Mouse (Mus musculus) intestine, embryonic 15.5 days (tissue): ENCODE data around the gene Cd59b. TPM values are rescaled to one million over a fixed set of nuclear protein-coding genes. Genes with fewer than 3 reads are reported as not detected.

Experiments used
- ATAC-seq: fragments of 200-750 bp; cut with Nextera tagmentation; 2 replicates; pipeline ENCODE4 v1.8.0; 2017; ENCODE audit warnings: moderate TSS enrichment, moderate library complexity
- H3K27ac ChIP-seq: fragments of 300-500 bp; sonication (generic); 2 replicates; pipeline ENCODE4 v1.5.1; 2015; ENCODE audit warnings: mild to moderate bottlenecking, inconsistent platforms
- H3K27me3 ChIP-seq: fragments of 300-500 bp; sonication (generic); replicated peaks from 2 replicates; pipeline ENCODE4 v1.6.1; 2015; ENCODE audit warnings: inconsistent platforms
- H3K36me3 ChIP-seq: fragments of 300-500 bp; sonication (generic); 2 replicates; pipeline ENCODE4 v1.6.1; 2015; ENCODE audit warnings: inconsistent platforms
- H3K4me1 ChIP-seq: fragments of 300-500 bp; sonication (generic); replicated peaks from 2 replicates; pipeline ENCODE4 v1.6.1; 2015; ENCODE audit warnings: inconsistent platforms
- H3K4me2 ChIP-seq: fragments of 300-500 bp; sonication (generic); replicated peaks from 2 replicates; pipeline ENCODE4 v1.6.1; 2015; ENCODE audit warnings: mild to moderate bottlenecking, inconsistent platforms
- H3K4me3 ChIP-seq: fragments of 300-500 bp; sonication (generic); replicated peaks from 2 replicates; pipeline ENCODE4 v1.5.1; 2015; ENCODE audit warnings: inconsistent platforms
- H3K9ac ChIP-seq: fragments of 300-500 bp; sonication (generic); 2 replicates; pipeline ENCODE4 v1.6.1; 2015; ENCODE audit warnings: inconsistent platforms
- H3K9me3 ChIP-seq: fragments of 300-500 bp; sonication (generic); 2 replicates; pipeline ENCODE4 v1.6.1; 2016; ENCODE audit warnings: inconsistent platforms
- WGBS: fragments of 180-500 bp; shearing (Covaris S2); methylation state at CpG from one replicate; pipeline ENCODE4 v1.1.7; 2015; 5-methylcytosine and 5-hydroxymethylcytosine counted together
- polyA plus RNA-seq: library from polyadenylated mRNA; unstranded; fragments of >200 nt; fragmentation: Nextera tagmentation; extraction: Ambion mirVana; gene quantifications from 2 replicates; pipeline ENCODE4 v1.2.1, GENCODE M21; 2015

The Cd59b gene
- 5.9 and 6.7 TPM in 2 replicates for polyA plus RNA-seq

DNA sequence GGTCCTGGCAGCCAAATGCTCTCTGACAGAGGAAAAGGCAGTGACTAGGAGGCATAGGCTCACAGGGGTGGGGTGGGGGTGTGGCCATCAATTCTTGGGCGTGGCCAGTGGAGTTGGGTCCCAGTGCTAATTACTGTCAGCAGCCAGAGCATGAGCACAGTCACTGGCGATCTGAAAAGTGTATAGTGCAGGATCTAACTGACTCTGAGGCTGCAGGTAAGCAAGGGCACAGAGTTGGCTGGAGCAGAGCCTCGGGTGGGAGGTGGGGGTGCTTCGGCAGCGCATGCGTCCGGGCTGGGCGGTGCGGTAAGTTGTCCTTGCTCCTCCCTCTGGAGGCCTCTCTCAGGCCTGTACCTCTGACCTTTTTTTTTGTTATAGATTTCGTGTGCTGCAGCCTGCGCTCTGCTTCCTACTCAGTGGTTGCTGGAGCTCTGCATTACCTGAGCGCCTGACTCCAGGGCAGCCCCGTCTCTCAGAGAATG, at the start of gene Cd59b:
Cd59b (plus strand) TSS at position 146 of the 482 bp plus-strand sequence.
- peak within 1 kb of the TSS; percentile 41 for H3K4me3 ChIP-seq
- peak within 1 kb of the TSS; percentile 48; the same call in 1 of the 2 replicates for H3K27ac ChIP-seq
- H3K36me3 ChIP-seq = no peaks in the 10 kb centered on the region
- 10% methylated on average over 13 of the region's 13 CpGs for WGBS
- H3K4me2 ChIP-seq = peak within 1 kb of the TSS; percentile 64
- no peaks in the 10 kb centered on the region for H3K9me3 ChIP-seq
- no peaks in the 10 kb centered on the region for H3K27me3 ChIP-seq
- peaks cover 3% of the 10 kb centered on the region; the same call in 1 of the 2 replicates for H3K4me1 ChIP-seq
- ATAC-seq = peak; percentile 95
- peak within 1 kb of the TSS; percentile 30 for H3K9ac ChIP-seq

GRCm38 (mm10) chr2:104023096-104023495, 46.6 kb upstream of the Cd59b start:
- H3K27ac ChIP-seq = no peak overlapping the region
- H3K9ac ChIP-seq = no peak overlapping the region
- no peaks in the 10 kb centered on the region for H3K4me1 ChIP-seq
- no peaks in the 10 kb centered on the region for H3K36me3 ChIP-seq
- WGBS = 80% methylated on average over 7 of the region's 7 CpGs
- no peak overlapping the region for H3K4me3 ChIP-seq
- H3K27me3 ChIP-seq = no peaks in the 10 kb centered on the region
- no peak for ATAC-seq
- no peak overlapping the region for H3K4me2 ChIP-seq
- no peaks in the 10 kb centered on the region for H3K9me3 ChIP-seq

DNA sequence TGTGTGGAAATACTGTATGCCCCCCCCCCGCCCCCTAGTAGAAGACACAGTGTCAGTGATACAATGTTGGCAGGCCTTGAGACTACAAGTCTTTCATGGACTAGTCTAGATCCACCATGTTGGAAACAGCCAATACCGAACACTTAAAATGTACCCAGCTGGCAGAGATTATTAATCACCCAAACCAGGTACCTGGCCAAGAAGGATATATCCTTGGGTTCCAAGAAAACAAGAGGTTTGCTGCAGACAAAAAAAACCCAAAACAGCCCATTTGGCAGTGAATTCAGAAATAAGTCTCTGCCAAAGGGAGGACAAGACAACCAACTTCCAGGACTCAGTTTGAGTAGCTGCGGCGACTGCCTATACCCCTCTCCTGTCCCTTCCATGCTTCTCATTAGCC, 45.0 kb upstream of the Cd59b start:
- Histone ChIP-seq H3K4me1 (peaks cover 9% of the 10 kb centered on the region), H3K27ac (no peak overlapping the region), H3K9me3 (no peaks in the 10 kb centered on the region), H3K27me3 (no peaks in the 10 kb centered on the region), H3K36me3 (no peaks in the 10 kb centered on the region), H3K4me3 (no peak overlapping the region), H3K4me2 (no peak overlapping the region), H3K9ac (no peak overlapping the region)
- 91% methylated on average over 4 of the region's 4 CpGs for WGBS
- no peak for ATAC-seq

DNA sequence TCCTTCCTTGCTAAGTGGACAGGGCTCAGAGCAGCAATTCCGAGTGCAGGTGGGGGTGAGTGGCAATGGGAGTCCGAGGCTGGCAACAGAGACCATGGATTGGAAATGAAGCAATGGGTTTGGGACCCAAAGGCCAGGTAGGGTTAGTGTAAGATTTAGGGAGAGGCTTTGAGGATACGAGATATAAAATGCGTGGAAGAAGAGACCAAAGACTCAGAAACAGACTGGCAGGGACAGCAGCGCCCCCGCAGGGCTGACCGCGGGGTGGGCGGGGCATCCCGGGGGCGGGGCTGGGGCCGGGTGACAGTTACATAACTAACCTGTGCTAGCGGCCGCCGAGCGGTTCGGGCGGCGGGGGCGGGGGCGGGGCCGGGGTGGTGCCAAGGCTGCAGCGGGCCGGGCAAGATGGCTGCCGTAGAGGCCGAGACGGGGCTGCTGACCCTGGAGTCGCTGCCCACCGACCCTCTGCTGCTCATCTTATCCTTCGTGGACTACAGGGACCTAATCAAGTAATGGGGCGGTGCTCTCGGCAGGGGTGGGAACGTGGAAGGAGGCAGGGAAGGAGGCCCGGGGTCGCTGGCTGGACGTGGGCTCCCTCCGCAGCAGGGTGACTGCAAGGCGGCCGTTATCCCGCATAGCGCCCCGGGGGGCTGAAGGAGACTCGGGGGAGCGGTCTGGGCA, 42.1 kb upstream of the Cd59b start, which contains the start of gene Fbxo3:
Fbxo3 (plus strand) TSS at position 264 of the 681 bp plus-strand sequence.
- peak within 1 kb of the TSS; percentile 87 for H3K4me3 ChIP-seq
- under 1% methylated on average over 43 of the region's 44 CpGs for WGBS
- peak within 1 kb of the TSS; percentile 78 for H3K9ac ChIP-seq
- H3K4me2 ChIP-seq = peak within 1 kb of the TSS; percentile 73
- no peaks in the 10 kb centered on the region for H3K9me3 ChIP-seq
- peak; percentile 99 for ATAC-seq
- no peaks in the 10 kb centered on the region for H3K36me3 ChIP-seq
- H3K27ac ChIP-seq = peak within 1 kb of the TSS; percentile 34
- H3K27me3 ChIP-seq = no peaks in the 10 kb centered on the region
- peaks cover 12% of the 10 kb centered on the region for H3K4me1 ChIP-seq

DNA sequence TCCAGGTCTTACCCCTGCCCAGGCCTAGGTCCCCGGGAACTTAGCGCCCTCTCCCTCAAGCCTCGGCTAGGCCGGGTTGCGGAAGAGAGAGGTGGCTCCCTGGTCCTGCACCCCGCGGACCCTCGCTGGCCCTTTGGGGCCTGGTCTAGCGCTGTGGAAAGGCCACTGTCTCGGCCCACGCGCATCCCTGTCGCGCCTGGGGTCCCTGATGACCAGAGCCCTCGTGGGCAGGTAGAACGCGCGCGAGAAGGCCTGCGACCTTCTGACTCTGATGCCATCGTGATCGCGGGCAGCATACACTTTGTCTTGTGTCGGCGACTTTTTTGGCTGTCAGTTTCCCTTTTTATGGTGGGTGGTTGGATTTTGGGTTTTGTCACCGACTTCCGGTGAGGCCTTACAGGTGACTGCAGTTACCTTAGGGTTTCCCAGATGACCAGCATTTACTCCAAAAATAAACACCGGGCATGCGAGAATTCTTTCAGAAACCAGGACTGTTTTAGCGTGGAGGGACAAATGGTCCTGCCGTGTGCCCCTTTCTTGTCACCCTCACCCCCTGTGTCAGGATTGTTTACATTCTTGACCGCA, 41.4 kb upstream of the Cd59b start, which contains the start of gene 4931422A03Rik:
4931422A03Rik (minus strand) TSS at position 223 of the 585 bp plus-strand sequence.
- peak; percentile 74 for ATAC-seq
- Histone ChIP-seq H3K4me1 (peaks cover 12% of the 10 kb centered on the region), H3K27ac (peak within 1 kb of the TSS; percentile 34), H3K4me3 (peak within 1 kb of the TSS; percentile 87), H3K4me2 (peak within 1 kb of the TSS; percentile 73), H3K27me3 (no peaks in the 10 kb centered on the region), H3K36me3 (no peaks in the 10 kb centered on the region), H3K9me3 (no peaks in the 10 kb centered on the region), H3K9ac (peak within 1 kb of the TSS; percentile 78)
- WGBS = under 1% methylated on average over 32 of the region's 32 CpGs

DNA sequence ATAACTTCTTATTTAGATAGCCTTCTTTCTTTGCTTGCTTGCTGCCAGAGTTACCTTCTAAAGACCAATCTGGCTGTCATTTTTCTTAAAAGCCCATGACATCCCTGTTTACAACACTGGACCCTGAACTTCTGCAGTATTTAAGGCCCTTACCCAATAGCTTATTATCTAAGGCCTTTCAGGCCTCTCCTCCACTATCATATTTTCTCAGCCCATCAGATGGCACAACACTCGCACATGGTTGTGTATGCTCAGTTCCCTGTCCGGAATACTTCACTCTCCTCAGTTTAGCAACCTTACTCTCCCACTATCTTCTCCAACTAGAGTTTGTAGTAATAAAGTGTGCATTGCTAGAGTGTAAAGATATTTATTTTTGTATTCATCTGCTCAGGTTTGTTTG, 40.6 kb upstream of the Cd59b start:
- Histone ChIP-seq H3K4me2 (peak overlapping the region; percentile 73), H3K4me3 (peak overlapping the region; percentile 87), H3K27me3 (no peaks in the 10 kb centered on the region), H3K9ac (no peak overlapping the region), H3K27ac (no peak overlapping the region), H3K9me3 (no peaks in the 10 kb centered on the region), H3K4me1 (peaks cover 12% of the 10 kb centered on the region), H3K36me3 (no peaks in the 10 kb centered on the region)
- WGBS = 58% methylated on average over 2 of the region's 2 CpGs
- no peak for ATAC-seq

DNA sequence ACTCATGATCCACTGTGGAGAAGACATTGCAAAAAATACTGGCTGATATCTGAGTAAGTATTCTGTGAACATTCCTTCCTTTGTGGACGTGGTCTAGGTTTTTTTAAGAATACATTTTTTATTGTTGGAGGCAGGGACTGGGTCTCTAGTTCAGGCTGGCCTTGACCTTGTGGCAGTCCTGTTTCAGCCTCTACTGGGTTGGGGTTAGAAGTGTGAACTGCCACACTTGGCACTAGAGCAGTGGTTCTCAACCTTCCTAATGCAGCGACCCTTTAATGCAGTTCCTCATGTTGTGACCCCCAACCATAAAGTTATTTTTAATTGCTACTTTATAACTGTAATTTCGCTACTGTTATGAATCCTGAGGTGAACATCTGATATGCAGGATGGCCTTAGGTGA, 39.3 kb upstream of the Cd59b start:
- no peaks in the 10 kb centered on the region for H3K27me3 ChIP-seq
- H3K4me2 ChIP-seq = no peak overlapping the region
- 78% methylated on average over 3 of the region's 3 CpGs for WGBS
- H3K9ac ChIP-seq = no peak overlapping the region
- no peak overlapping the region for H3K4me3 ChIP-seq
- 0 out of 2 replicates have a peak, but pooled peaks cover 2% of the 10 kb centered on the region for H3K36me3 ChIP-seq
- H3K4me1 ChIP-seq = peaks cover 12% of the 10 kb centered on the region
- H3K27ac ChIP-seq = no peak overlapping the region
- no peak for ATAC-seq
- H3K9me3 ChIP-seq = no peaks in the 10 kb centered on the region

GRCm38 (mm10) chr2:104032056-104032455, 37.6 kb upstream of the Cd59b start:
- WGBS = 81% methylated on average over 3 of the region's 3 CpGs
- Histone ChIP-seq H3K36me3 (0 out of 2 replicates have a peak, but pooled peaks cover 6% of the 10 kb centered on the region), H3K27me3 (no peaks in the 10 kb centered on the region), H3K27ac (no peak overlapping the region), H3K4me3 (no peak overlapping the region), H3K4me2 (no peak overlapping the region), H3K9ac (no peak overlapping the region), H3K4me1 (peaks cover 12% of the 10 kb centered on the region), H3K9me3 (no peaks in the 10 kb centered on the region)
- no peak for ATAC-seq

- peak; percentile 36; the same call in 1 of the 2 replicates for ATAC-seq
- 0 out of 2 replicates have a peak, but pooled peaks cover 6% of the 10 kb centered on the region for H3K36me3 ChIP-seq
Observed at GRCm38 (mm10) chr2:104034832-104035472, 34.7 kb upstream of the Cd59b start.

GRCm38 (mm10) chr2:104035595-104035994, 34.1 kb upstream of the Cd59b start:
- 81% methylated on average over 6 of the region's 6 CpGs for WGBS
- no peak overlapping the region for H3K27ac ChIP-seq

More at GRCm38 (mm10) chr2:104034832-104035472, 34.7 kb upstream of the Cd59b start:
- H3K27ac ChIP-seq = no peak overlapping the region
- H3K4me3 ChIP-seq = no peak overlapping the region
- no peak overlapping the region for H3K4me2 ChIP-seq
- no peaks in the 10 kb centered on the region for H3K4me1 ChIP-seq
- no peaks in the 10 kb centered on the region for H3K27me3 ChIP-seq
- no peaks in the 10 kb centered on the region for H3K9me3 ChIP-seq
- H3K9ac ChIP-seq = no peak overlapping the region
- WGBS = 33% methylated on average over 3 of the region's 3 CpGs

GRCm38 (mm10) chr2:104036316-104036715, 33.3 kb upstream of the Cd59b start:
- Histone ChIP-seq H3K4me2 (no peak overlapping the region), H3K4me3 (no peak overlapping the region), H3K9ac (no peak overlapping the region), H3K27ac (no peak overlapping the region), H3K9me3 (no peaks in the 10 kb centered on the region), H3K4me1 (no peaks in the 10 kb centered on the region), H3K36me3 (peaks cover 10% of the 10 kb centered on the region; the same call in 1 of the 2 replicates), H3K27me3 (no peaks in the 10 kb centered on the region)
- ATAC-seq = no peak
- 66% methylated on average over 3 of the region's 3 CpGs for WGBS

More at GRCm38 (mm10) chr2:104035595-104035994, 34.1 kb upstream of the Cd59b start:
- Histone ChIP-seq H3K4me3 (no peak overlapping the region), H3K9me3 (no peaks in the 10 kb centered on the region), H3K36me3 (peaks cover 9% of the 10 kb centered on the region; the same call in 1 of the 2 replicates), H3K4me1 (no peaks in the 10 kb centered on the region), H3K4me2 (no peak overlapping the region), H3K27me3 (no peaks in the 10 kb centered on the region), H3K9ac (no peak overlapping the region)
- ATAC-seq = no peak

GRCm38 (mm10) chr2:104038236-104038635, 31.4 kb upstream of the Cd59b start:
- ATAC-seq = no peak
- H3K36me3 ChIP-seq = peaks cover 10% of the 10 kb centered on the region; the same call in 1 of the 2 replicates
- H3K4me2 ChIP-seq = no peak overlapping the region
- no peak overlapping the region for H3K27ac ChIP-seq
- no peaks in the 10 kb centered on the region for H3K4me1 ChIP-seq
- H3K9ac ChIP-seq = no peak overlapping the region
- H3K4me3 ChIP-seq = no peak overlapping the region
- no peaks in the 10 kb centered on the region for H3K9me3 ChIP-seq
- 81% methylated on average over 2 of the region's 2 CpGs for WGBS
- no peaks in the 10 kb centered on the region for H3K27me3 ChIP-seq
